Mouse (Mus musculus) cortical plate, adult 2 months (tissue): ENCODE data around the gene Ttc4. TPM values are rescaled to one million over a fixed set of nuclear protein-coding genes. Genes with fewer than 3 reads are reported as not detected.
A peak's percentile ranks its signal among the peaks of the same experiment; 100 is the strongest.

Experiments
- H3K27ac ChIP-seq: fragments of 200-500 bp; 2 replicates; pipeline ENCODE4 v1.5.1; 2012; ENCODE audit warnings: low read length, control low read depth, inconsistent platforms; ENCODE audit not compliant: insufficient read depth
- H3K4me1 ChIP-seq: fragments of 200-500 bp; 2 replicates; pipeline ENCODE4 v1.6.1; 2011; ENCODE audit warnings: low read length; ENCODE audit not compliant: control insufficient read depth, insufficient read depth
- H3K4me3 ChIP-seq: fragments of 200-500 bp; 2 replicates; pipeline ENCODE4 v1.5.1; 2011; ENCODE audit warnings: mild to moderate bottlenecking, low read length, control low read depth; ENCODE audit not compliant: insufficient read depth
- CTCF ChIP-seq: fragments of 200-500 bp; IDR thresholded peaks from 2 replicates; pipeline ENCODE4 v1.5.1; 2011; ENCODE audit warnings: mild to moderate bottlenecking, control low read depth, low read length; ENCODE audit not compliant: insufficient read depth; ENCODE audit errors: extremely low read depth
- POLR2A ChIP-seq: fragments of 200-500 bp; IDR thresholded peaks from 2 replicates; pipeline ENCODE4 v1.6.1; 2011; ENCODE audit warnings: mild to moderate bottlenecking, low read length, control low read depth; ENCODE audit not compliant: insufficient read depth; ENCODE audit errors: extremely low read depth
- polyA plus RNA-seq: library from polyadenylated mRNA; depleted of rRNA; stranded (reverse); fragments of >200 nt; gene quantifications from 2 replicates; pipeline ENCODE4 v1.2.3, GENCODE M21; 2012

Ttc4 gene
- polyA plus RNA-seq, 1 experiment = 112 TPM

DNA sequence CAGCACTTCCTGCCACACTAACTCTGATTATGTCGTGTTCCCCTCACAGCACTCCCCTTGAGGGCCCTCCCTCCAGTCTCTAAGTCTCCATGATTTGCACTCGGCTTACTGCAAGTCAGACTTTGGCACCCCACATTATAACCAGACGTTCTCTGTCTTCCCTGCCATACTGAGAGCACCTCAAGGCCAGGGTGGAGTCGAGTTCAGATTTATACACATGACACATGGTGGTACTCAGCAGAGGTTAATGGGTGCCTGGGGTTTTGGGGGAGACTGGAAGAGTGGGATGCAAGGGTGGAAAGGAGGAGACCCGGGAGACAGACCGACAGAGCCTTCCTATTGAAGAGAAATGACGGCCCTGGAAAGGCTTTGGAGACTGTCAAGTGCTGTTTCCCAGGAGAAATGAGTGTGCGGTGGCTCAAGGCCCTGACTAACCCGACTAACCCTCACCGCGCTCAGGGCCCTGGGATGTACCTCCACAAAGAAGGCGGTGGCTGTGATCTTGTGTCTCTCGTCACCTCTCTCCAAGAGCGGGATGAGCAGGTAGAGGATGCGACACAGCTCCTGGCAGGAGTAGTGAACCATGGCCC lies 15.2 kb upstream of the Ttc4 start:
- no peak for TF ChIP-seq POLR2A
- no peak for TF ChIP-seq CTCF
- Histone ChIP-seq H3K27ac (no peak overlapping the region), H3K4me3 (no peak overlapping the region), H3K4me1 (no peaks in the 10 kb centered on the region)

- H3K27ac ChIP-seq = no peak overlapping the region
- no peak overlapping the region for H3K4me3 ChIP-seq
- TF ChIP-seq POLR2A (no peak), CTCF (no peak)
- H3K4me1 ChIP-seq = no peaks in the 10 kb centered on the region
Measured at GRCm38 (mm10) chr4:106688636-106689296, 10.0 kb upstream of the Ttc4 start.

GRCm38 (mm10) chr4:106680955-106681354 lies 2.2 kb upstream of the Ttc4 start:
- TF ChIP-seq CTCF (no peak), POLR2A (no peak)
- Histone ChIP-seq H3K4me1 (peaks cover 3% of the 10 kb centered on the region; the same call in 1 of the 2 replicates), H3K4me3 (no peak overlapping the region), H3K27ac (no peak overlapping the region)

DNA sequence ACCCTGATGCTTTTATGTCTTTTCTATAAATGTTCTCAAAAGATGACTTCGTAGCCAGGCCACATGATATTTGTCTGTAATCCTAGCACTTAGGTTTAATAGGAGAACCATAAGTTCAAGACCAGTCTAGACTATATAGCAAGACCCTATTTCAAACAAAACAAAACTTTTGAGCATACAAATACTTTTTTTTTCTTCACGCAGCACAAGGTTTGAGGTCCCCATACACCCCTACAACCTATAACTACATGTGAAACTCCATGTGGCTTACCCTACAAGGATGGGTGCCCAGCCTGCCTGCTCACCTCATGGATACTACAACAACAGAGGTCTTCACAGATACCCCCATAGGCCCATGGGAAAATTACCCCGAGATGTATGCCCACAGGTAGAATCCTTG lies 408 bp upstream of the Ttc4 start:
- H3K4me1 ChIP-seq = peaks cover 3% of the 10 kb centered on the region; the same call in 1 of the 2 replicates
- H3K27ac ChIP-seq = no peak overlapping the region
- TF ChIP-seq CTCF (no peak), POLR2A (no peak)
- peak overlapping the region; percentile 90 for H3K4me3 ChIP-seq

DNA sequence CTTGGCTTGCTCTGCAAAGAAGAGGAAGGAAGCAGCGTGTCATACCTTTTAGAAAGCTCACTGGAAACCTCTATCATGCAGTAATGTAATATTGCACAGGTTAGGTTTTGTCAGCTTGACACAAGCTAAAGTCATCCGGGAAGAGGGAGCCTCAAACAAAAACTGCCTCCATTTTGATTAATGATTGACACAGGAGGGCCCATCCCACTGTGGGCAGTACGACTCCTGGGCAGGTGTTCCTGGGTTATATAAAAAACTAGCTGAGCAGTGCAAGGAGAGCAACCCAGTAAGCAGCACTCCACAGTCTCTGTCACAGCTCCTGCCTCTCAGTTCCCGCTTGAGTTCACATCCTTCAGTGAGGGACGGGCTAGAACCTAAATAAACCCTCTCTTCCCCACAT lies 2.0 kb downstream of the Ttc4 start:
- TF ChIP-seq CTCF (no peak), POLR2A (no peak)
- H3K4me1 ChIP-seq = peaks cover 3% of the 10 kb centered on the region; the same call in 1 of the 2 replicates
- no peak overlapping the region for H3K27ac ChIP-seq
- no peak overlapping the region for H3K4me3 ChIP-seq

DNA sequence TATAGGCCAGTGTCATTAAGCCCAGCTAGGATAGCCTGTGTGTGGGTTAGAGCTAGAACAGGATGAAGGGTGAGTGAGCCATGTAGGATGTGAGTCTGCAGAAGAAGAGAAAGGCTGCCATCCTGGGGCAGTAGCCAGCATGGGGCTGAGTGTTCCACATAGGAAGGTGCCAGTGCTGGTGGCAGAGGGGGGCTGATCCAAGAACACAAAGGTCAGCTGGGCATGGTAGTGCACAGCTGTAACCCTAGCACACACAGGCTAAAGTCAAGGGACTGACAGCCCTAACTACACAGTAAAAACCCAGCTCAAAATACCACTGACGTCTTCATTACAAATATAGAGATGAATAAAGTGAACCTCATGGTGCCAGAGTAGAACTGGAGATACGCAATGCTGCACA lies 12.2 kb downstream of the Ttc4 start:
- no peaks in the 10 kb centered on the region for H3K4me1 ChIP-seq
- H3K27ac ChIP-seq = no peak overlapping the region
- H3K4me3 ChIP-seq = no peak overlapping the region
- TF ChIP-seq POLR2A = no peak
- no peak for TF ChIP-seq CTCF

GRCm38 (mm10) chr4:106665673-106666072 lies 13.1 kb downstream of the Ttc4 start:
- H3K4me1 ChIP-seq = no peaks in the 10 kb centered on the region
- TF ChIP-seq CTCF (no peak), POLR2A (no peak)
- H3K4me3 ChIP-seq = no peak overlapping the region
- H3K27ac ChIP-seq = no peak overlapping the region

DNA sequence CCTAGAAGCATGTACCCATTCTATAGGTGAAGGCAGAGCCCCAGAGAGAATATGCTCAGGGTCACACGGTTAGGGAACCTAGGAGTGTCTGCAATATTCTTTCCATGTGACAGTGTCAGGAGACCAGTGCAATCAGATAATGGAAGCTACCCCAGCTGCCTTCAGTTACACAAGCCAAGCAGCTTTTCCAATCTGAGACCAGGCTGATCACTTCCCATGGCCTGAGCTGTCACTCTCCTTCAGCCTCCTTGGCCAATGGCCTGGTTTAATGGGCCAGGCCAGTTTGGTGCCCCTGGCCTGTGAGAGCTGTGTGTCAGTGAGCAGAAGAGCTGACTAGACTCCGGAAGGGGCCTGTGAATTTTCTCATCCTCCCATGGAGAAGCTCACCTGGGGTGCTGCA lies 13.5 kb downstream of the Ttc4 start:
- no peak for TF ChIP-seq POLR2A
- no peak overlapping the region for H3K4me3 ChIP-seq
- no peaks in the 10 kb centered on the region for H3K4me1 ChIP-seq
- no peak overlapping the region for H3K27ac ChIP-seq

- no peak for TF ChIP-seq POLR2A
- TF ChIP-seq CTCF = no peak
- H3K4me3 ChIP-seq = no peak overlapping the region
Measured at GRCm38 (mm10) chr4:106664697-106665096, 14.0 kb downstream of the Ttc4 start.

DNA sequence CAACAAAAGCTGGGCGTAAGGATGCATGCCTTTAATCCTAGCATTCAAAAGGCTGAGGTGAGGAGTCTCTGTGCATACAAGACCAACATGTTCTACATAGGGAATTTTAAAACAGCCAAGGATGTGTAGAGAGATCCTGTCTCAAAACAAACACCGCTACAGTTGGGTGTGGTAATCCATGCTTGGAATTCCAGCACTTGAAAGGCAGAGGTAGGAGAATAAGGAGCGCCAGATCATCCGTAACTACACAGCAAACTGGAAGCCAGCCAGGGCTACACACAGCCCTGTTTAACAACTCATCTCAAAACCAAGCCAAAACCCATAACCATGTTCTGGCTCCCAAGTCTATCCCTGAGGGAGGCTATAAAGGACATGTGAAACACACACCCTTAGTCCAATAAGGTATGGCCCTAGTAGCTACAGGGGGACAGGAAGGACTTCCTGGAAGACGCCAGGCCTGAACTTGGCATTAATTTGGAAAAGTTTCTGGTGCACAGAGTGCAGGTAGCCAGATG lies 14.7 kb downstream of the Ttc4 start:
- Histone ChIP-seq H3K4me1 (no peaks in the 10 kb centered on the region), H3K27ac (no peak overlapping the region), H3K4me3 (no peak overlapping the region)
- TF ChIP-seq CTCF (no peak), POLR2A (no peak)

More at GRCm38 (mm10) chr4:106664697-106665096, 14.0 kb downstream of the Ttc4 start:
- H3K27ac ChIP-seq = no peak overlapping the region
- no peaks in the 10 kb centered on the region for H3K4me1 ChIP-seq
